Mouse (Mus musculus) spleen, adult 18-20 months (tissue): ENCODE measurements around the gene Shroom3.

Experiments
- DNase-seq, 2 experiments: peaks; one replicate each; pipeline ENCODE4 v3.0.0; 2022; ENCODE audit warnings: mixed read lengths in 2 of 2

The Shroom3 gene

GRCm38 (mm10) chr5:92858104-92858503, 174.9 kb downstream of the Shroom3 start:
- DNase-seq: no peak

- DNase-seq: no peak
Observed at GRCm38 (mm10) chr5:92858576-92858975, 175.3 kb downstream of the Shroom3 start.

- DNase-seq: no peak
Observed at GRCm38 (mm10) chr5:92861416-92862112, 178.3 kb downstream of the Shroom3 start.

GRCm38 (mm10) chr5:92865090-92865489, 181.9 kb downstream of the Shroom3 start:
- no peak for DNase-seq

GRCm38 (mm10) chr5:92866546-92866945, 183.3 kb downstream of the Shroom3 start:
- DNase-seq: no peak

- DNase-seq: no peak
Observed at GRCm38 (mm10) chr5:92867253-92867652, 184.0 kb downstream of the Shroom3 start.

GRCm38 (mm10) chr5:92868231-92868630, 185.0 kb downstream of the Shroom3 start:
- no peak for DNase-seq

GRCm38 (mm10) chr5:92871048-92871447, 187.8 kb downstream of the Shroom3 start:
- DNase-seq: no peak

GRCm38 (mm10) chr5:92872182-92872581, 188.9 kb downstream of the Shroom3 start:
- DNase-seq: no peak

GRCm38 (mm10) chr5:92872991-92873390, 189.8 kb downstream of the Shroom3 start:
- DNase-seq: no peak

- no peak for DNase-seq
Observed at GRCm38 (mm10) chr5:92873518-92873917, 190.3 kb downstream of the Shroom3 start.

- DNase-seq: no peak
Observed at GRCm38 (mm10) chr5:92875836-92876235, 192.6 kb downstream of the Shroom3 start.

GRCm38 (mm10) chr5:92877104-92877503, 193.9 kb downstream of the Shroom3 start:
- no peak for DNase-seq

GRCm38 (mm10) chr5:92880393-92880792, 197.2 kb downstream of the Shroom3 start:
- no peak for DNase-seq

GRCm38 (mm10) chr5:92880893-92881292, 197.7 kb downstream of the Shroom3 start:
- no peak for DNase-seq

- no peak for DNase-seq
Observed at GRCm38 (mm10) chr5:92886141-92886540, 202.9 kb downstream of the Shroom3 start.

- DNase-seq: no peak
Observed at GRCm38 (mm10) chr5:92887501-92887900, 204.3 kb downstream of the Shroom3 start.

GRCm38 (mm10) chr5:92888628-92889241, 205.5 kb downstream of the Shroom3 start:
- no peak for DNase-seq

GRCm38 (mm10) chr5:92890902-92891301, 207.7 kb downstream of the Shroom3 start:
- DNase-seq: no peak

- DNase-seq: no peak
Observed at GRCm38 (mm10) chr5:92893284-92893683, 210.0 kb downstream of the Shroom3 start.

- DNase-seq: no peak
Observed at GRCm38 (mm10) chr5:92893711-92894110, 210.5 kb downstream of the Shroom3 start.

GRCm38 (mm10) chr5:92895877-92896276, 212.6 kb downstream of the Shroom3 start:
- no peak for DNase-seq

- no peak for DNase-seq
Observed at GRCm38 (mm10) chr5:92896725-92897280, 213.6 kb downstream of the Shroom3 start.
